Mouse (Mus musculus): ENCODE measurements around the gene Npy4r. TPM values are rescaled to one million over a fixed set of nuclear protein-coding genes. Genes with fewer than 3 reads are reported as not detected.

Npy4r gene
- total RNA-seq, 2 experiments from 2014 or later: not detected

DNA sequence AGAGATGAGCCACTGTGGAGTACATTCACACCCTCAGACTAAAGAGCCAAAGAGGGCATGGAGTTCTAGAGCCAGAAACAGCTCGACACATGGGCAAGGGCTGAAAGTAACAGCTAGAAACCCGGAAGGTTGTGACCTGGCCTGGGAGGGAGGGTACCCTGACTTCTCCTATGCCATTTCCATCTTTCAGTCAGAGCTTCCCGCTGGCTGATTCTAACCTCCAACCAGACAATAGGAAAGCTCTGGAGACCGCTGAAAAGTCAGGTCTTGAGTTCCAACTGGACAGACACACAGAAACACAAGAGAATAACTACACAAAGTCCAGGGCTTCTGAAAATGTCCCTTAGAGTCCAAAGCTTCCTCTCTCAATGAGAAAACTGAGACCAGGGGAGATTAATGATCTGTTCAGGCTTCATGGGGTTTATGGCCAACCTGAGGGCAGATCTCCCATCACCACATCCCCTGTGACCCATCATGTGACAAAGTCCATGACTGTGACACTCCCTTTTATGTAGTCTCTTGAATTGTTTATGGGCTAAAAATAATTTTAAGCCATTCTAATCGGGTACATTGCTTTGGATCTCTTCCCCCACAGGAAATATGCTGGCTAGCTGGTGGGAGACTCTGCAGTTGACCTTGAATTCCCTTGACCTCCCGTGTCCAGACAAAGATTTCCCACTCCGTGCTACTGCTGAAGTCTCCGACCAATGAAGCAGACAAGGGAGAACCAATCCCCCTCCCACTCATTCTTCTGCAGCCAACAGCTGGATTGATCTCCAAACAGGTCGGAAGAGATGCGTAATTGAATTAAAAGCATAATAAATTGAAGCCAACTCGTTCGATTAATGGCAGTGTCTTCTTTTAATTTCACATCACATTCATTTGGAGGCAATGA lies 32.0 kb downstream of the Npy4r start:
- DNase-seq (ENCODE audit: low spot score in 2 of 2): no peak
- intact Hi-C loops (cut with DNase I): no loop called here

DNA sequence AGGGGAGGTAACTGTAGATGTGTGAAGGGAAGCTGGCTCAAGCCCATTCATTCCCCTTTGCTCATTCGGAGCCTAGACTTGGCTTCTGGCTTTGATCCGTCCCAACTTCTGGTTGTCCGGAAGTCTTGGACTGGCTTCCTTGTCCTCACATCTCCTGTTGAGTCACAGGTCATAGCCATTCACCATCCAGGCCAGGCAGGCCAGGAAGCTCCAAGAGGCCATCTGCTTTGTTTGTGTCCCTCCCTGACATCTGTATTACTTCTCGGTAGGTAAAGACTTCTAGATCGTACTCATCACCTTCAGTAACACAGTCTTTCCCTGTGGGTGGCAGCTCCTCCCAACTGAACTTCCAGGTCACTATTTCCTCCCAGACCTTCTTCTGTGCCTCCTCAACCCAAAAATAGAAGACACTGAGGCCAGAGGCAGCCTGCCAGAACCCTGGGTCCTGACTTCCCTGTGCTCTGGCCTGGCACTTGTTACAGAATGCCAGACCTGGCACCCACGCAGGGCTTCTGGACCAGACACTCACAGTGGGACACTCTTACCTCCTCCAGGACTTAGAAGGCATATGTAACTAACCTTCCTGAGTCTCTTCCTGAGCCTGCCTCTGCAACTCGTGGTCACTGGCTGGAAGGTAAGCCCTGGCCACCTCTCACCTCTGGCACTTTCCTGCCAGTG lies 33.1 kb downstream of the Npy4r start:
- intact Hi-C loops (cut with DNase I): no loop called here
- no peak for DNase-seq (ENCODE audit: low spot score in 2 of 2)

DNA sequence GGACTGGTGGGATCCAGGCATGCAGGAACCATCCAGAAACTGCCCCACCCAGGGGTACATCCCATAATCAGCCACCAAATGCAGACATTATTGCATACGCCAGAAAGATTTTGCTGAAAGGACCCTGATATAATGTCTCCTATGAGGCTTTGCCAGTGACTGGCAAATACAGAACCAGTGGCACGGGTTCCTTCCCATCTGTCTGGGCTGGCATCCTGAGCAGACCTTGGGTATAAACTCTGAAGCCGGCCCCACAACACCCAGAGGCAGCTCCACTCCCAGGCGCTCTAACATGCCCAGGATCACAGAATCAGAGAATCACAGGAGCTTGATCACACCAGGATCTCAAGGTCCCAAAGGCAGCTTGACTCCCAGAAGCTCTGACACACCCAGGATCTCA lies 38.0 kb downstream of the Npy4r start:
- no peak for DNase-seq (ENCODE audit: low spot score in 2 of 2)
- intact Hi-C loops (cut with DNase I): no loop called here

- DNase-seq (ENCODE audit: low spot score in 2 of 2): no peak
- intact Hi-C loops (cut with DNase I): no loop called here
Measured at GRCm38 (mm10) chr14:34107594-34107993, 44.7 kb downstream of the Npy4r start.

GRCm38 (mm10) chr14:34106389-34107062 lies 45.8 kb downstream of the Npy4r start:
- intact Hi-C loops (cut with DNase I): no loop called here
- DNase-seq (ENCODE audit: low spot score in 2 of 2): no peak

GRCm38 (mm10) chr14:34104892-34105291 lies 47.4 kb downstream of the Npy4r start:
- intact Hi-C loops (cut with DNase I): loop anchor here (2.0 kb wide), 1 partner anchor 24 kb away; no protein-coding TSS in a partner anchor
- DNase-seq (ENCODE audit: low spot score in 2 of 2): peak; percentile 18 to 20

- no peak for DNase-seq (ENCODE audit: low spot score in 2 of 2)
- intact Hi-C loops (cut with DNase I): loop anchor here (2.0 kb wide), 1 partner anchor 23 kb away; no protein-coding TSS in a partner anchor
Measured at GRCm38 (mm10) chr14:34103855-34104254, 48.4 kb downstream of the Npy4r start.

DNA sequence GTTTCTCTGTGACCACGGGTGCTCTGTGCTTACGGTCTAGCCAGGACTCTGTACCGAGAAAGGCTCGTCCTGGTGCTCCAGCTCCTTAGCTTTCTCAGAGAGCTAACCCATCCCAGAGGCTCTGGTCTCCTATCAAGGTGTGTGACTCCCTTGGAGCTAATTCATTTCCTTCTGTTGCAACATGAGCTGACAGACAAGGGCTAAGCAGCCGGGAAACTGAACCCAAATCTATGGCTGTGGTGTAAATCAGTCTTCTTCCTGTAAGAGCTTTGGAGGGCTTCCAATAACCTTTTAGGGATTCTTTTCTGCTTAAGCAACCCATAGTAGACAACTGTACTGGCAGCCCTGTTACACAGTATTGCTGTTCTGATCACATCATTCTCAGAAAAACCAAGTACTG lies 49.7 kb downstream of the Npy4r start, which contains the start of gene A630023A22Rik:
TSS of gene A630023A22Rik (minus strand) at position 154 of the 400 bp plus-strand sequence.
- no peak for DNase-seq (ENCODE audit: low spot score in 2 of 2)
- intact Hi-C loops (cut with DNase I): no loop called here

- DNase-seq (ENCODE audit: low spot score in 2 of 2): no peak
Measured at GRCm38 (mm10) chr14:34096161-34096560, 56.1 kb downstream of the Npy4r start.

More at GRCm38 (mm10) chr14:34096161-34096560, 56.1 kb downstream of the Npy4r start:
- intact Hi-C loops (cut with DNase I): no loop called here

Other genes with a start within 250 kb of the Npy4r start
- 1 to 10 TPM; 3.7 TPM for gene Gdf10, start 228.9 kb downstream of the Npy4r start, total RNA-seq (2021)
- gene Gdf2, start 211.4 kb downstream of the Npy4r start, total RNA-seq (2021): not detected
- gene Rbp3, start 198.5 kb downstream of the Npy4r start, total RNA-seq (2021): under 1 TPM in 1 of 2 experiments, not detected in 1; 0.05 TPM
- gene Zfp488, start 173.7 kb downstream of the Npy4r start, total RNA-seq (2021): 1 to 10 TPM; 3.7 to 4.0 TPM
- gene Gm30083, start 137.3 kb downstream of the Npy4r start, total RNA-seq (2021): not detected
- gene Gm5460, start 135.7 kb downstream of the Npy4r start, total RNA-seq (2021): not detected
- not detected for gene Antxrl, start 99.8 kb downstream of the Npy4r start, total RNA-seq (2021)
- gene Anxa8, start 66.5 kb downstream of the Npy4r start, total RNA-seq (2021): under 1 TPM; 0.49 to 0.91 TPM
- gene A630023A22Rik, start 49.7 kb downstream of the Npy4r start, total RNA-seq (2021): not detected
- gene Gprin2, start 49.2 kb upstream of the Npy4r start, total RNA-seq (2021): 1 to 10 TPM; 1.6 to 2.7 TPM
- gene Syt15, start 67.1 kb upstream of the Npy4r start, total RNA-seq (2021): under 1 TPM; 0.27 to 0.42 TPM
- 10 to 100 TPM; 12.5 to 14.0 TPM for gene Shld2, start 158.0 kb upstream of the Npy4r start, total RNA-seq (2021)
- 100 to 1,000 TPM; 245 to 282 TPM for gene Glud1, start 158.2 kb upstream of the Npy4r start, total RNA-seq (2021)
- not detected for gene Fam25c, start 202.9 kb upstream of the Npy4r start, total RNA-seq (2021)
- gene Sncg, start 222.3 kb upstream of the Npy4r start, total RNA-seq (2021): 1 to 10 TPM; 3.2 to 4.9 TPM
- 1 to 10 TPM; 3.6 to 3.8 TPM for gene Mmrn2, start 223.0 kb upstream of the Npy4r start, total RNA-seq (2021)

Data from left cerebral cortex, postnatal 36 days (tissue).